Mouse (Mus musculus): ENCODE data around the gene Olfr549.
A peak's percentile ranks its signal among the peaks of the same experiment; 100 is the strongest.

The Olfr549 gene

GRCm38 (mm10) chr7:102549570-102549969 lies at the start of gene Olfr549:
Olfr549 (plus strand) TSS chr7:102549870.
- DNase-seq = no peak

- DNase-seq = no peak
Observed at GRCm38 (mm10) chr7:102501986-102502385, 47.7 kb upstream of the Olfr549 start.

GRCm38 (mm10) chr7:102506848-102507247 lies 42.8 kb upstream of the Olfr549 start:
- DNase-seq = peak; percentile 80

GRCm38 (mm10) chr7:102508066-102508465 lies 41.6 kb upstream of the Olfr549 start:
- no peak for DNase-seq

- DNase-seq = no peak
Observed at GRCm38 (mm10) chr7:102508666-102509065, 41.0 kb upstream of the Olfr549 start.

GRCm38 (mm10) chr7:102509726-102510125 lies 39.9 kb upstream of the Olfr549 start:
- DNase-seq = no peak

GRCm38 (mm10) chr7:102511927-102512326 lies 37.7 kb upstream of the Olfr549 start:
- no peak for DNase-seq

GRCm38 (mm10) chr7:102512814-102513435 lies 36.7 kb upstream of the Olfr549 start:
- peak; percentile 90 for DNase-seq

GRCm38 (mm10) chr7:102514144-102514543 lies 35.5 kb upstream of the Olfr549 start:
- DNase-seq = no peak

GRCm38 (mm10) chr7:102516261-102517050 lies 33.2 kb upstream of the Olfr549 start:
- DNase-seq = peak; percentile 14

- DNase-seq = no peak
Observed at GRCm38 (mm10) chr7:102517051-102517335, 32.7 kb upstream of the Olfr549 start.

GRCm38 (mm10) chr7:102529052-102529451 lies 20.6 kb upstream of the Olfr549 start:
- DNase-seq = no peak

- DNase-seq = no peak
Observed at GRCm38 (mm10) chr7:102534449-102534848, 15.2 kb upstream of the Olfr549 start, which contains the start of gene Olfr547. Olfr547 (plus strand) TSS chr7:102534749.

GRCm38 (mm10) chr7:102540596-102540995 lies 9.1 kb upstream of the Olfr549 start, which contains the start of gene Olfr548-ps1:
Olfr548-ps1 (plus strand) TSS chr7:102540896.
- DNase-seq = no peak

GRCm38 (mm10) chr7:102541251-102541650 lies 8.4 kb upstream of the Olfr549 start:
- DNase-seq = no peak

GRCm38 (mm10) chr7:102553279-102553678 lies 3.6 kb downstream of the Olfr549 start:
- DNase-seq = no peak

GRCm38 (mm10) chr7:102564999-102565997 lies 15.6 kb downstream of the Olfr549 start, which contains the start of gene Trim21:
Trim21 (minus strand) TSS chr7:102565486.
- DNase-seq = peak; percentile 97

- DNase-seq = no peak
Observed at GRCm38 (mm10) chr7:102566219-102566618, 16.5 kb downstream of the Olfr549 start.

- no peak for DNase-seq
Observed at GRCm38 (mm10) chr7:102571142-102571541, 21.5 kb downstream of the Olfr549 start, which contains the start of gene Olfr550. Olfr550 (plus strand) TSS chr7:102571442.

GRCm38 (mm10) chr7:102573174-102573830 lies 23.6 kb downstream of the Olfr549 start:
- DNase-seq = no peak

- DNase-seq = no peak
Observed at GRCm38 (mm10) chr7:102575998-102576397, 26.3 kb downstream of the Olfr549 start.

GRCm38 (mm10) chr7:102591786-102592185 lies 42.1 kb downstream of the Olfr549 start, which contains the start of gene Olfr551:
Olfr551 (minus strand) TSS chr7:102591886.
- DNase-seq = no peak
